Mouse (Mus musculus): ENCODE results near the gene Prdm16.

GRCm38 (mm10) chr4:154649083-154649747, 12.5 kb upstream of the Prdm16 start:
- TF ChIP-seq CTCF (IDR thresholded peaks at IDR 0.05; ENCODE audit: low read depth, low read length) (no peak), POLR2A (IDR thresholded peaks at IDR 0.05; ENCODE audit: borderline replicate concordance, low read depth, low read length) (no peak)

All from bone marrow macrophage, adult 2 months (primary cell).